Mouse (Mus musculus) layer of hippocampus, adult 9-11 months (tissue): Measurements from ENCODE around the gene Mttp.

Experiments used
- DNase-seq: peaks from one replicate; pipeline ENCODE4 v3.0.0; 2022

Mttp gene

DNA sequence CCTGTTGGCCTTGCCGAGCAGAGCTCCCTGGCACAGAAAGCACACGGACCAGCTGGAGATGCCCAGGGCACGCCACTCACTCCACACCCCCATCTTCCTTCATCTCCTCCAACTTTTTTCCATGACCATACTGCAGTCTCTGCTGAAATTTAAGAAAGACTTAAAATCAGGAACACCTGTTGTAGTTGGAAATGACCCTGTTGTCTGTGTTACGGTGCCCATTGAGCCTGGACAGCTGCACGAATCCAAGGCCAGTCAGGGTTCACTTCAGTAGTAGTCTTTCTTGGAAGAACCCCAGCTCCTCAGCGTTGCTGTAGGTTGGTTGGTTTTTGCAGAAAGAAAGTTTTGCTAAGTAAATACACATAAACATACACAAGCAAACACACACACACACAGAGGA, 95.2 kb downstream of the Mttp start:
- no peak for DNase-seq

DNA sequence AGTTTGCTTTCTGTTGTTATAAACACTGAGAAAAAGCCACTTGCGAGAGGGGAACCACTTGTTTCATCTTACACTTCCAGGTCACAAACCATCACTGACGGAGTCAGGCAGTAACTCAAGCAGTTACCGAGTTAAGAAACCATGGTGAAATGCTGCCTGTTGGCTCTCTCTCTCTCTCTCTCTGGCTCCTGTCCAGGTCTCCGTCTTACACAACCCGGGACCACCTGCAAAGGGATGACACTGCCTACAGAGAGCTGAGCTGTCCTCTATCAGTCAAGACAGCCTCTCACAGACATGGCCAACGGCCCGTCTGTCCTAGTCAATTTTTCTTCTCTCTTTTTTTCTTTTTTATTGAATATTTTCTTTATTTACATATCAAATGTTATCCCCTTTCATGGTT, 101.5 kb downstream of the Mttp start:
- no peak for DNase-seq

DNA sequence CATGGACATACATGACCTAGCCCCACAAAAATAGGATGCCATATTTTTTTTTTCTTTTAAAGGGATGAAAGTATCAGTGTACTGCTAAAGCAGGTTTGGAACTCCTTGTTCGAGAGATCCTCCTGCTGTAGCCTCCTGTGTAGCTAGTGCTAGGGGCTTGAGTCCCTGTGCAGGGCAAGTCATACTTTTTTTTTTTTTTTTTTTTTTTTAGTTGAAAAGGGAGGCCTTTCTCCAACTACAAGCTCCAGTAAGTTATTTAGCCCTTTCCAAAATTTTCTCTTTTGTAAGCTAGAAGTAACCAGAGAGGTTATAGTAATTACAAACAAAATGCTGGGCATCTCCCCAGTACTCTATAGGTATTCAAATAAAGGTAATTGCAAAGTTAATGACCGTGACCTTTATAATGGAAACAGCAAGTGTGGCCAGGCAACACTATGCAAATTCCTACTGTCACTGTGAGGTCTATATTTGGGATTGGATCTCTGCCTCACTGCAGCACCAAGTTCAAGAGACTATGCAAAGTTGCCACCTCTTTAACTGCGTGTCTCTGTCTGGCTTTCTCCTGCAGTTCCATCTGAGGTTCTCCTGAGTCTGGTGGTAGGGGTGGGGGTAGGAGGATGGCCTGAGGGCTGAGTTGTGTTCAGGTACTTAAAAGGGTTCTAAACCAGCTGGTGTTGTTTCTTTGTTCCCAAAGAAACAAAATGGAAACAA, 103.0 kb downstream of the Mttp start:
- no peak for DNase-seq

DNA sequence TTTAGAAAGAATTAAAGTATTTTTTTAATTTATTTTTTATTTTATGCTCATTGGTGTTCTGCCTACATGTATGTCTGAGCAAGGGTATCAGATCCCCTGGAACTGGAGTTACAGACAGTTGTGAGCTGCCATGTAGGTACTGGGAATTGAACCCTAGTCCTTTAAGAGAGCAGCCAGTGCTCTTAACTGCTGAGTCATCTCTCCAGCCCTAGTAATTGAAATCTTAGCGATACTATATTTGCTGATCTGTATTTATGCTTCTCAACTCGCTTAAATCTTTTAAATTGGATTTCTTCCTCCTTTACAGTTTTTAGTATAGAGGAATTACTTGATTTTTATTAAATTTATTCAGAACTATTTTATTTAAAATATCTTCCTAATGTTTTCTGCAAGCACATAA, 103.8 kb downstream of the Mttp start:
- DNase-seq, result no peak
